Mouse (Mus musculus) stomach, embryonic 15.5 days (tissue): ENCODE measurements around the gene Mroh9. TPM values are rescaled to one million over a fixed set of nuclear protein-coding genes. Genes with fewer than 3 reads are reported as not detected.

Experiments
- ATAC-seq: fragments of 200-750 bp; cut with Nextera tagmentation; 2 replicates; pipeline ENCODE4 v1.8.0; 2017; ENCODE audit warnings: low read depth, moderate number of reproducible peaks, moderate TSS enrichment; ENCODE audit not compliant: insufficient read depth, low FRiP score
- H3K27ac ChIP-seq: fragments of 300-500 bp; sonication (generic); 2 replicates; pipeline ENCODE4 v1.5.1; 2015; ENCODE audit warnings: mild to moderate bottlenecking, inconsistent platforms
- H3K27me3 ChIP-seq: fragments of 300-500 bp; sonication (generic); replicated peaks from 2 replicates; pipeline ENCODE4 v1.6.1; 2015; ENCODE audit warnings: inconsistent platforms
- H3K36me3 ChIP-seq: fragments of 300-500 bp; sonication (generic); 2 replicates; pipeline ENCODE4 v1.6.1; 2015; ENCODE audit warnings: inconsistent platforms
- H3K4me1 ChIP-seq: fragments of 300-500 bp; sonication (generic); 2 replicates; pipeline ENCODE4 v1.6.1; 2015; ENCODE audit warnings: inconsistent platforms
- H3K4me2 ChIP-seq: fragments of 300-500 bp; sonication (generic); 2 replicates; pipeline ENCODE4 v1.6.1; 2015; ENCODE audit warnings: mild to moderate bottlenecking, inconsistent platforms
- H3K4me3 ChIP-seq: fragments of 300-500 bp; sonication (generic); replicated peaks from 2 replicates; pipeline ENCODE4 v1.5.1; 2015; ENCODE audit warnings: inconsistent platforms
- H3K9ac ChIP-seq: fragments of 300-500 bp; sonication (generic); 2 replicates; pipeline ENCODE4 v1.6.1; 2015; ENCODE audit warnings: inconsistent platforms
- H3K9me3 ChIP-seq: fragments of 300-500 bp; sonication (generic); 2 replicates; pipeline ENCODE4 v1.6.1; 2016; ENCODE audit warnings: inconsistent platforms
- WGBS: fragments of 180-500 bp; shearing (Covaris S2); methylation state at CpG from one replicate; pipeline ENCODE4 v1.1.7; 2015; 5-methylcytosine and 5-hydroxymethylcytosine counted together
- polyA plus RNA-seq: library from polyadenylated mRNA; unstranded; fragments of >200 nt; fragmentation: Nextera tagmentation; extraction: Ambion mirVana; gene quantifications from 2 replicates; pipeline ENCODE4 v1.2.1, GENCODE M21; 2015

The Mroh9 gene
- polyA plus RNA-seq, 1 experiment from 2014 or later, result not detected

DNA sequence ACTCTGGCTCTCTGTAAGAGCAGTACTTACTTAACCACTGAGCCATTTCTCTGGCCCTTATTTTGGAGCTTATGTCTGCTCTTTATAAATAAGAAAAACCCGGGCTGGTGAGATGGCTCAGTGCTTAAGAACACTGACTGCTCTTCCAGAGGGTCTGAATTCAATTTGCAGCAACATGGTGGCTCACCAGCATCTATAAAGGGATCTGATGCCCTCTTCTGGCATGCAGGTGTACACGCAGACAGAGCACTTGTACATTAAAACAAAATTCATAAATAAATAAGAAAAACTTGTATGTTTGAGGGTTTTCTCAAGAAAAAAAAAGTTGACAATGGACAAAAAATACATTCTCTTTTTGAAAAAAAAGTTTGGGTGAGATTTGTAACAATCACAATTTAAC lies 28.1 kb downstream of the Mroh9 start:
- no peaks in the 10 kb centered on the region for H3K36me3 ChIP-seq
- H3K4me2 ChIP-seq, result no peak overlapping the region
- H3K9ac ChIP-seq, result no peak overlapping the region
- H3K4me3 ChIP-seq, result no peak overlapping the region
- H3K9me3 ChIP-seq, result no peaks in the 10 kb centered on the region
- H3K27ac ChIP-seq, result no peak overlapping the region
- no peaks in the 10 kb centered on the region for H3K27me3 ChIP-seq
- WGBS, result 42% methylated on average over 2 of the region's 2 CpGs
- no peaks in the 10 kb centered on the region for H3K4me1 ChIP-seq
- ATAC-seq, result no peak

GRCm38 (mm10) chr1:163055629-163056028 lies 29.8 kb downstream of the Mroh9 start:
- ATAC-seq, result no peak
- Histone ChIP-seq H3K9me3 (no peaks in the 10 kb centered on the region), H3K36me3 (no peaks in the 10 kb centered on the region), H3K4me1 (no peaks in the 10 kb centered on the region), H3K27me3 (no peaks in the 10 kb centered on the region), H3K27ac (no peak overlapping the region), H3K4me3 (no peak overlapping the region), H3K9ac (no peak overlapping the region), H3K4me2 (no peak overlapping the region)

GRCm38 (mm10) chr1:163023075-163023474 lies 62.4 kb downstream of the Mroh9 start:
- no peaks in the 10 kb centered on the region for H3K4me1 ChIP-seq
- no peak overlapping the region for H3K4me2 ChIP-seq
- ATAC-seq, result no peak
- no peaks in the 10 kb centered on the region for H3K36me3 ChIP-seq
- no peak overlapping the region for H3K4me3 ChIP-seq
- no peak overlapping the region for H3K27ac ChIP-seq
- no peak overlapping the region for H3K9ac ChIP-seq
- H3K9me3 ChIP-seq, result no peaks in the 10 kb centered on the region
- H3K27me3 ChIP-seq, result no peaks in the 10 kb centered on the region

DNA sequence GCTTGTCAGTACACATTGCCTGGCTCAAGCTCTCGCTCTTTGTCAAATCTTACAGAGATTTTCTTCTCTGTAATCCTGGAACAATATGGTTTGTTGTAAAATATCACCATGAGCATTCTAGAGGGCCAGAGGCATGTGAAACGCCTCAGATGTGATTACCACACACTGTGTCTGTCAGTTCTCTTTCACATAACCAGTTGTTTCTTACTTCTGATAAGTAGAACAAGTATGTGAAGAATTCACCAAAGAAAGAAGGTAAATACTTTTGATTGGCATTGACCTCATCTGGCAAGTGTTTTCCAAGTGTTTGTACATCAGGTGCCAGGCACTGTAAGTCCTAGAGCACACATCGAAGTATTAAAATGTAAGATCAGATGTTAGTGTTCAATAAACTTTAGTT lies 76.2 kb downstream of the Mroh9 start:
- H3K4me2 ChIP-seq, result no peak overlapping the region
- no peak overlapping the region for H3K4me3 ChIP-seq
- no peaks in the 10 kb centered on the region for H3K9me3 ChIP-seq
- 53% methylated on average over 3 of the region's 3 CpGs for WGBS
- H3K36me3 ChIP-seq, result no peaks in the 10 kb centered on the region
- H3K27ac ChIP-seq, result no peak overlapping the region
- no peaks in the 10 kb centered on the region for H3K4me1 ChIP-seq
- H3K27me3 ChIP-seq, result no peaks in the 10 kb centered on the region
- ATAC-seq, result no peak
- no peak overlapping the region for H3K9ac ChIP-seq

DNA sequence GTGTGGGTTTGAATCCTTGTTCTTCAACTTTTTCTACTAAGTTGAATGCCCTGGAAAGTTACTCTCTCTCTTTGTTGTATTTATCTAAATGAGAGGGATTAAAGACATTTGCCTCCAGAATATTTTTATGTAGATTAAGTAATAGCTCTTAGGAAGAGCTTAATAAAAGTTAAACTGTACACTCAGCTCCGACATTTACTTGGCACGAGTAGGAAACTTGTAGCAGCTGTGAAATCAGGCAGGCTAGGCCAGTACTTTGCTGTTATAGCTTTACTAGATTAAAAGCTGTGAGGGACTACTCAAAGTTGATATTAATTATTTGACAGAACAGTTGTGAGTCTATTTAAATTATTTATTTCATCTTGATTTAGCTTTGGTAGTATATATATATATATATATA lies 82.0 kb downstream of the Mroh9 start:
- H3K4me3 ChIP-seq, result no peak overlapping the region
- no peaks in the 10 kb centered on the region for H3K4me1 ChIP-seq
- ATAC-seq, result peak; percentile 35; the same call in 1 of the 2 replicates
- H3K4me2 ChIP-seq, result no peak overlapping the region
- no peaks in the 10 kb centered on the region for H3K36me3 ChIP-seq
- no peaks in the 10 kb centered on the region for H3K27me3 ChIP-seq
- 53% methylated on average over 2 of the region's 2 CpGs for WGBS
- no peaks in the 10 kb centered on the region for H3K9me3 ChIP-seq
- no peak overlapping the region for H3K9ac ChIP-seq
- no peak overlapping the region for H3K27ac ChIP-seq

DNA sequence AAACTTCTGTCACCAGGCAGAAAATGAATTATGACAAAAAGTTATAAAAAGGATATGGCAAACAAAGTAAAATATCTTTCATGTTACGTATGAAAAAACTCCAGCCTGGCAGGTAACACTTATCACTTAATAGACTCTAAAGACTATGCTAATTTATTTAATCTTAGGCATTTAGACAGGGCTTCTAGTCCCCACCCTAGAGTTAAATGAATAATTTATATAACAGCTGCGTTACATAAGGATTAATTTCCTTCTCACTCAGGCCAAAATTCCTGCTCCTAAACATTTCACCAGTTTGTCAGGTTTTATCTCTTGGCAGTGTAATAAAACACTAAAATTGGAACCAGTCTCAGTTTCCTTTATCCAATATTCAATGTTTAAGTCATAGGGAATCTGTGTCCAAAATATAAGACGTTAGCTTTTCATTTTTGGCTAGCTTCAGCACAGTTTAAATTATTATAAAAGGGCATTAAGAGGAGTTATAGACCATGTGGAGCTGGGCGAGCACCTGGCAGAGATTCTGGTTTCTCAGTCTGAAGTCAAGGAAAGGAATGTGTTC lies 84.1 kb downstream of the Mroh9 start:
- Histone ChIP-seq H3K27me3 (no peaks in the 10 kb centered on the region), H3K9ac (no peak overlapping the region), H3K36me3 (no peaks in the 10 kb centered on the region), H3K4me1 (no peaks in the 10 kb centered on the region), H3K27ac (peak overlapping the region; percentile 1; the same call in 1 of the 2 replicates), H3K4me3 (no peak overlapping the region), H3K9me3 (no peaks in the 10 kb centered on the region), H3K4me2 (no peak overlapping the region)
- ATAC-seq, result peak; percentile 31; the same call in 1 of the 2 replicates
- WGBS, result 51% methylated on average over 4 of the region's 4 CpGs

DNA sequence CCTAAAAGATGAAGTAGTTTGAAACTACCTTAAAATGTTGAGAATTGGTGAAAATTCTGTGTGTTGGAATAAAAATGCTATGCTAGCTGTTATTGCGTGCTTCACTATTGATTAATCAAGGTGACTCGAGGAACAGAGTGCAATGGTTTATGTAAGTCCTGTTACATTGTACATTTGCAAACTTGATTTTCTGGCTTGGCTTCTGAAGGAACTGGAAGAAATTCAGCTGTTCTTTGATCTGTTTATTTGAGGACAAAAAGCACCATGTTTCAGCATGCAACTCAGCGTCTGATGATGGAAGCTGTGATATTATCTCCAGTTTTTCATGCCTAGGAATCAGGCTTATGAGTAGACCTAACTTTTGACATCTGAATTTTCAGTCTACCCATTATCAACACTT lies 97.9 kb downstream of the Mroh9 start:
- Histone ChIP-seq H3K9ac (no peak overlapping the region), H3K4me3 (no peak overlapping the region), H3K4me1 (no peaks in the 10 kb centered on the region), H3K36me3 (no peaks in the 10 kb centered on the region), H3K9me3 (no peaks in the 10 kb centered on the region), H3K27me3 (no peaks in the 10 kb centered on the region), H3K4me2 (no peak overlapping the region), H3K27ac (no peak overlapping the region)
- 49% methylated on average over 3 of the region's 3 CpGs for WGBS
- no peak for ATAC-seq

- Histone ChIP-seq H3K36me3 (no peaks in the 10 kb centered on the region), H3K9me3 (no peaks in the 10 kb centered on the region), H3K4me1 (no peaks in the 10 kb centered on the region), H3K4me2 (no peak overlapping the region), H3K9ac (no peak overlapping the region), H3K4me3 (no peak overlapping the region), H3K27ac (no peak overlapping the region), H3K27me3 (no peaks in the 10 kb centered on the region)
- WGBS, result 66% methylated on average over 1 of the region's 1 CpGs
- no peak for ATAC-seq
Measured at GRCm38 (mm10) chr1:162986777-162987176, 98.7 kb downstream of the Mroh9 start.

GRCm38 (mm10) chr1:162986121-162986748 lies 99.2 kb downstream of the Mroh9 start:
- no peaks in the 10 kb centered on the region for H3K4me1 ChIP-seq
- no peaks in the 10 kb centered on the region for H3K9me3 ChIP-seq
- no peak overlapping the region for H3K9ac ChIP-seq
- H3K27me3 ChIP-seq, result no peaks in the 10 kb centered on the region
- H3K27ac ChIP-seq, result no peak overlapping the region
- 81% methylated on average over 2 of the region's 2 CpGs for WGBS
- no peaks in the 10 kb centered on the region for H3K36me3 ChIP-seq
- no peak for ATAC-seq
- no peak overlapping the region for H3K4me3 ChIP-seq
- H3K4me2 ChIP-seq, result no peak overlapping the region

DNA sequence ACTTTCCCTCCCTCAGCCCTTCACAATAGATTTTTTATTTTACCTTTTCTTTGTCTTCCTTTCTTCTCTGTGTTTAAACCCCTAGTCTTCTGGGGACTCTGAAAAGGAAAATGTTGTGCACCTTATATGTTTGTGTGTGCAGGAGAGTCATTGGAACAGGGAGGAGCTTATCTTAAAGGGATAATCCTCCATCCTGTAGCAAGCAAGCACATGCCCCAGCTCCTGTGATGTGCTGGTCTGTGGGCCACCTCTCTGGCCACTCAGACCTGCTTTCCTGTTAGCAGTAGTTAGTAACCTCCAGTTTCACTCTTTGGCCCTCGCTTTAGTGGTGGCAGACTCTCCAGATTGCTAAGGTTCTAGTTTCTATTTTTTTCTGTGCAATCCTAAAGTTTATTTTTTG lies 101.0 kb downstream of the Mroh9 start, which contains the start of gene Fmo3:
Gene Fmo3 (minus strand): TSS at position 101 of the 400 bp plus-strand sequence.
- Histone ChIP-seq H3K4me1 (no peaks in the 10 kb centered on the region), H3K36me3 (no peaks in the 10 kb centered on the region), H3K27ac (no peak within 1 kb of the TSS), H3K9me3 (no peaks in the 10 kb centered on the region), H3K4me3 (no peak within 1 kb of the TSS), H3K27me3 (no peaks in the 10 kb centered on the region), H3K4me2 (no peak within 1 kb of the TSS), H3K9ac (no peak within 1 kb of the TSS)
- 77% methylated on average over 1 of the region's 1 CpGs for WGBS
- ATAC-seq, result no peak
